8 mouse cellular contexts compared by ENCODE assay signal in the genomic region with DNA sequence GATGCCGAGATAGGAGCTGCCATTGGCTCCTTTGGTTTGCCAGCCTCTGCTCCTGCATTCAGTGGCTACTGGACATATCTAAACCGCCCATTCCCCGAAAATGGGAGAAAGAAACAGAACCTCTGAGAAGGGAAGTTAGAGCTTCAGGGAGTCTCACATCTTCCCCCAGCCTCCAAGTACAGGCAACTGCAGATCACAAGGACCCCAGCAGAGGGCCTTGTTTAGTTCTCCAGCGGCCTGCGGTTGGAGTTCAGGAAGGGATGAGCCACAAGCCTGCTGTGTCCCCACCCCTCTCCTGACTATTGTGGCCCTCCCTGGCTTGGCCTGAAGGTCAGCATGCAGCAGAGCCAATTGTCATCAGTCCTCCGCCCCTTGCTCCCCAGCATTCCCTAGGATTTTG. TPM values are rescaled to one million over a fixed set of nuclear protein-coding genes. Genes with fewer than 3 reads are reported as not detected.
DNase-seq lines count a peak whose midpoint lies in the region; ATAC-seq and TF ChIP-seq lines count a peak whose summit lies in the region.

No protein-coding gene starts in this region.

- no peaks in the 10 kb centered on the region for H3K9me3 ChIP-seq in forebrain, embryonic 11.5 days (ENCODE audit: control insufficient read depth, low read length)
- H3K9me3 ChIP-seq in heart, embryonic 15.5 days (replicated peaks): no peaks in the 10 kb centered on the region
- H3K9me3 ChIP-seq in midbrain, postnatal 0 days (ENCODE audit: low read length): no peaks in the 10 kb centered on the region
- no peaks in the 10 kb centered on the region for H3K9me3 ChIP-seq in stomach, embryonic 16.5 days (replicated peaks; ENCODE audit: control insufficient read depth, low read length)

- no peaks in the 10 kb centered on the region for H3K36me3 ChIP-seq in forebrain, embryonic 11.5 days (ENCODE audit: control insufficient read depth, insufficient read depth, low read length)
- no peaks in the 10 kb centered on the region for H3K36me3 ChIP-seq in heart, embryonic 15.5 days
- H3K36me3 ChIP-seq in liver, adult 2 months (ENCODE audit: control insufficient read depth, insufficient read depth, low read length): no peaks in the 10 kb centered on the region
- H3K36me3 ChIP-seq in midbrain, postnatal 0 days (ENCODE audit: insufficient read depth, low read length): no peaks in the 10 kb centered on the region
- H3K36me3 ChIP-seq in stomach, embryonic 16.5 days (ENCODE audit: control insufficient read depth, insufficient read depth, low read length): no peaks in the 10 kb centered on the region

- peaks cover 17% of the 10 kb centered on the region; the same call in 1 of the 2 replicates for H3K27me3 ChIP-seq in forebrain, embryonic 11.5 days (ENCODE audit: control insufficient read depth, insufficient read depth, low read length)
- peaks cover 16% of the 10 kb centered on the region; the same call in 1 of the 2 replicates for H3K27me3 ChIP-seq in heart, embryonic 15.5 days
- peaks cover 5% of the 10 kb centered on the region for H3K27me3 ChIP-seq in liver, adult 2 months (ENCODE audit: control insufficient read depth, insufficient read depth, low read length)
- H3K27me3 ChIP-seq in midbrain, postnatal 0 days (ENCODE audit: insufficient read depth, low read length): no peaks in the 10 kb centered on the region
- H3K27me3 ChIP-seq in stomach, embryonic 16.5 days (ENCODE audit: control insufficient read depth, insufficient read depth, low read length): 0 out of 2 replicates have a peak, but pooled peaks cover 4% of the 10 kb centered on the region

- 12% methylated on average over 6 of the region's 6 CpGs for WGBS in forebrain, embryonic 11.5 days
- WGBS in heart, embryonic 15.5 days: 16% methylated on average over 6 of the region's 6 CpGs
- 23% methylated on average over 6 of the region's 6 CpGs for WGBS in liver, adult 2 months
- WGBS in midbrain, postnatal 0 days: 12% methylated on average over 6 of the region's 6 CpGs
- WGBS in stomach, embryonic 16.5 days: 23% methylated on average over 6 of the region's 6 CpGs

- peak; percentile 11 to 32 for DNase-seq in CD8-positive naive resting alpha-beta T cell, adult 2 months (ENCODE audit: low read depth in 2 of 2, low spot score in 2 of 2)
- peak; percentile 77 for DNase-seq in forebrain, embryonic 11.5 days (ENCODE audit: low spot score)
- DNase-seq in kidney, postnatal 10 days: peak; percentile 82
- DNase-seq in liver, adult 2 months (ENCODE audit: extremely low read depth, low read depth, low spot score): no peak
- DNase-seq in midbrain, postnatal 0 days (ENCODE audit: low spot score): peak; percentile 81

- no peak overlapping the region for H3K9ac ChIP-seq in forebrain, embryonic 11.5 days (ENCODE audit: low read length)
- H3K9ac ChIP-seq in heart, embryonic 15.5 days: peak overlapping the region; percentile 73; the same call in 1 of the 2 replicates
- H3K9ac ChIP-seq in liver, adult 2 months (ENCODE audit: low read depth, low read length): no peak overlapping the region
- peak overlapping the region; percentile 87 for H3K9ac ChIP-seq in midbrain, postnatal 0 days (replicated peaks; ENCODE audit: low read length, poor library complexity, severe bottlenecking)
- H3K9ac ChIP-seq in stomach, embryonic 16.5 days (ENCODE audit: low read length): peak overlapping the region; percentile 80

- no peak for TF ChIP-seq POLR2A in liver, adult 2 months (IDR thresholded peaks at IDR 0.05; ENCODE audit: extremely low read depth, insufficient read depth, low read length)

- peak overlapping the region; percentile 98 for H3K4me2 ChIP-seq in forebrain, embryonic 11.5 days (ENCODE audit: low read depth, low read length, severe bottlenecking)
- peak overlapping the region; percentile 86 for H3K4me2 ChIP-seq in heart, embryonic 15.5 days
- peak overlapping the region; percentile 77 for H3K4me2 ChIP-seq in midbrain, postnatal 0 days (ENCODE audit: low read depth, low read length, poor library complexity, severe bottlenecking)
- H3K4me2 ChIP-seq in stomach, embryonic 16.5 days (ENCODE audit: low read depth, low read length): peak overlapping the region; percentile 99

- H3K4me3 ChIP-seq in brown adipose tissue, adult 24 weeks (ENCODE audit: insufficient read depth, low read depth, low read length): peak overlapping the region; percentile 73
- H3K4me3 ChIP-seq in forebrain, embryonic 11.5 days (ENCODE audit: low read depth, low read length): no peak overlapping the region
- H3K4me3 ChIP-seq in heart, embryonic 15.5 days: peak overlapping the region; percentile 77
- H3K4me3 ChIP-seq in liver, adult 2 months (ENCODE audit: insufficient read depth, low read depth, low read length): no peak overlapping the region; the same call in 1 of the 2 replicates
- peak overlapping the region; percentile 79 for H3K4me3 ChIP-seq in midbrain, postnatal 0 days (ENCODE audit: low read depth, low read length)
- H3K4me3 ChIP-seq in stomach, embryonic 16.5 days (replicated peaks; ENCODE audit: low read length): peak overlapping the region; percentile 75

- no peaks in the 10 kb centered on the region for H3K4me1 ChIP-seq in brown adipose tissue, adult 24 weeks (ENCODE audit: control insufficient read depth, insufficient read depth, insufficient read length, low read length)
- H3K4me1 ChIP-seq in forebrain, embryonic 11.5 days (replicated peaks; ENCODE audit: control insufficient read depth, insufficient read depth, low read length): peaks cover 3% of the 10 kb centered on the region; the same call in 1 of the 2 replicates
- H3K4me1 ChIP-seq in heart, embryonic 15.5 days (replicated peaks): peaks cover 33% of the 10 kb centered on the region
- H3K4me1 ChIP-seq in liver, adult 2 months (ENCODE audit: control insufficient read depth, insufficient read depth, low read length): no peaks in the 10 kb centered on the region
- H3K4me1 ChIP-seq in midbrain, postnatal 0 days (ENCODE audit: insufficient read depth, low read length): peaks cover 12% of the 10 kb centered on the region; the same call in 1 of the 2 replicates
- H3K4me1 ChIP-seq in stomach, embryonic 16.5 days (ENCODE audit: control insufficient read depth, insufficient read depth, low read length): 0 out of 2 replicates have a peak, but pooled peaks cover 2% of the 10 kb centered on the region

- peak; percentile 55 for TF ChIP-seq CTCF in liver, adult 2 months (IDR thresholded peaks at IDR 0.05; ENCODE audit: low read depth, low read length)
- TF ChIP-seq CTCF in midbrain, postnatal 0 days (IDR thresholded peaks at IDR 0.05): peak; percentile 77

- H3K79me2 ChIP-seq in liver, adult 2 months (ENCODE audit: control insufficient read depth, insufficient read depth, low read length): no peaks in the 10 kb centered on the region; the same call in 1 of the 2 replicates

- no peak overlapping the region for H3K27ac ChIP-seq in brown adipose tissue, adult 24 weeks (replicated peaks; ENCODE audit: low read depth, low read length)
- H3K27ac ChIP-seq in forebrain, embryonic 11.5 days (ENCODE audit: low read depth, low read length): no peak overlapping the region
- no peak overlapping the region for H3K27ac ChIP-seq in heart, embryonic 15.5 days
- 0 out of 2 replicates have a peak overlapping the region, but pooled peaks have one; percentile 50 for H3K27ac ChIP-seq in liver, adult 2 months (replicated peaks; ENCODE audit: insufficient read depth, low read depth, low read length)
- peak overlapping the region; percentile 95 for H3K27ac ChIP-seq in midbrain, postnatal 0 days (ENCODE audit: low read depth, low read length)
- peak overlapping the region; percentile 16; the same call in 1 of the 2 replicates for H3K27ac ChIP-seq in stomach, embryonic 16.5 days (ENCODE audit: low read length)

- ATAC-seq in forebrain, embryonic 11.5 days (replicated peaks; ENCODE audit: low FRiP score): peak; percentile 45
- ATAC-seq in heart, embryonic 15.5 days (replicated peaks; ENCODE audit: insufficient number of reproducible peaks, insufficient read depth, low FRiP score, low read depth): peak; percentile 40; the same call in 1 of the 2 replicates
- ATAC-seq in midbrain, postnatal 0 days (ENCODE audit: low FRiP score): 0 out of 2 replicates have a peak, but pooled peaks have one; percentile 55
- no peak for ATAC-seq in stomach, embryonic 16.5 days (ENCODE audit: insufficient read depth, low FRiP score)

RNA-seq across cellular contexts. Expression of gene Slco3a1, which starts 0.8 kb away (rescaled TPM):
- 2.3 TPM in 2 replicates for polyA plus RNA-seq in brown adipose tissue, adult 24 weeks (2012; ENCODE audit: insufficient read depth, insufficient read length, missing spikeins)
- polyA plus RNA-seq in forebrain, embryonic 11.5 days (2014; fragmentation: Nextera tagmentation; extraction: Ambion mirVana): 6.1 and 6.8 TPM in 2 replicates
- 14.9 and 18.8 TPM in 2 replicates for polyA plus RNA-seq in heart, embryonic 15.5 days (2015; fragmentation: Nextera tagmentation; extraction: Ambion mirVana)
- total RNA-seq in liver, adult 2 months (2014; rRNA removed): 2.1 TPM in 2 replicates
- 4.3 and 4.6 TPM in 2 replicates for polyA plus RNA-seq in liver, adult 2 months (2012; rRNA removed)
- 32.7 and 39.2 TPM in 2 replicates for total RNA-seq in midbrain, postnatal 0 days (2014; rRNA removed)
- polyA plus RNA-seq in midbrain, postnatal 0 days (2015; fragmentation: Nextera tagmentation; extraction: Ambion mirVana): 21.8 and 23.4 TPM in 2 replicates
- 9.1 and 10.7 TPM in 2 replicates for polyA plus RNA-seq in stomach, embryonic 16.5 days (2015; fragmentation: Nextera tagmentation; extraction: Ambion mirVana)

Comparison
In these comparisons a context has a peak if more than half of its experiments do, and no peak if none do; other contexts are left out.
1. H3K27ac ChIP-seq: peak in liver, adult 2 months (single experiment), midbrain, postnatal 0 days (single experiment) and stomach, embryonic 16.5 days (single experiment); none in brown adipose tissue, adult 24 weeks (single experiment), forebrain, embryonic 11.5 days (single experiment) and heart, embryonic 15.5 days (single experiment).
2. H3K4me3 ChIP-seq: peak in brown adipose tissue, adult 24 weeks (single experiment), heart, embryonic 15.5 days (single experiment), midbrain, postnatal 0 days (single experiment) and stomach, embryonic 16.5 days (single experiment); none in forebrain, embryonic 11.5 days (single experiment) and liver, adult 2 months (single experiment).
3. H3K9ac ChIP-seq: peak in heart, embryonic 15.5 days (single experiment), midbrain, postnatal 0 days (single experiment) and stomach, embryonic 16.5 days (single experiment); none in forebrain, embryonic 11.5 days (single experiment) and liver, adult 2 months (single experiment).
4. Peak in every context shown above with its lines, with median percentiles within 50 percentile points of each other: H3K4me2 ChIP-seq.